Mouse (Mus musculus): ENCODE results near the gene Msh4. TPM values are rescaled to one million over a fixed set of nuclear protein-coding genes. Genes with fewer than 3 reads are reported as not detected.

Msh4 gene
- total and polyA plus RNA-seq, 2 experiments, result 0.09 TPM; not detected in 1

DNA sequence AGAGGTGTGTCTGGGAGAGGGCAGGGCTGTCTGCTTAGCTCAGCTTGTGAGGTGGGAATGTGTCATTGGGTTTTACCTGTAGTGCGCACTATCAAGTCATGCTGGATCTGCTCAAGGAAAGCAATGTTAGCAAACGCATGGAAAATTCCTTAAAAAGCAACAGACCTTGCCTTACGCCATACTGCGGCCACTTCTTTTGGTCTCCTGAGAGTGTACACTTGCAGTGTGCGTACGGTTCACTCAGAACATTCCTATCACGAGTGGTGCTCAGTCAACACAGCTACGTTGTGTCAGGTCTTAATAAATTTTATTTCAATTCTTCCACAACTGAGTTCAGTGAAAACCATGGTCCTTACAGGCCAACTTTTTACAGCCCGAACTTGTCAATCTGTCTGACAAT lies 61.2 kb downstream of the Msh4 start:
- Histone ChIP-seq H3K4me1 (ENCODE audit: control insufficient read depth, insufficient read depth, low read length) (peaks cover 4% of the 10 kb centered on the region), H3K27ac (replicated peaks; ENCODE audit: insufficient read depth, low read depth, low read length) (no peak overlapping the region)
- 94% methylated on average over 9 of the region's 9 CpGs for WGBS

DNA sequence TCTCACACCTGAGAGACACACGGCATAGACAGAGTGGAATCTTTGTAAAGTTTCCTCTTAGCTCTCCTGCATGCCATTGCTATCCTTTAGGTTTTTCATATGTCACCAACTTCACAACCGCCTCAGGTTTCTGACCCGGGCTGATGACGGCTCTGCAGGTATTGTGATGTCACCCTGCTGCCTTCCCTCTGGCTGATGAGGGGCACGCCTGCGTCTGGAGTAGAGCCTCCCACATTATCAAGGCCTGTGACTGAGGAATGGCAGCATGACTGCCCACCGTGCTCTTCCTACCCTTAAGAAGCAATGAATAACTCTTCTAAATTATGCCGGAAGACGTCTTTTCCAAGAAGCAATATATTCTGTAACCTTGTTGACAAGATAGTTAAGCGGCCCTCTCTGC lies 61.9 kb downstream of the Msh4 start, which contains the start of gene Asb17:
Gene Asb17, plus strand, starts transcription at position 180 of the 400 bp plus-strand sequence.
- TF ChIP-seq POLR2A (IDR thresholded peaks at IDR 0.05; ENCODE audit: extremely low read depth, insufficient read depth, low read length) (no peak), CTCF (IDR thresholded peaks at IDR 0.05; ENCODE audit: low read depth, low read length) (no peak)
- Histone ChIP-seq H3K4me1 (ENCODE audit: control insufficient read depth, insufficient read depth, low read length) (peaks cover 4% of the 10 kb centered on the region), H3K79me2 (ENCODE audit: control insufficient read depth, insufficient read depth, low read length) (no peaks in the 10 kb centered on the region), H3K27me3 (ENCODE audit: control insufficient read depth, insufficient read depth, low read length) (no peaks in the 10 kb centered on the region), H3K9ac (ENCODE audit: low read depth, low read length) (no peak within 1 kb of the TSS), H3K36me3 (ENCODE audit: control insufficient read depth, insufficient read depth, low read length) (no peaks in the 10 kb centered on the region), H3K27ac (replicated peaks; ENCODE audit: insufficient read depth, low read depth, low read length) (no peak within 1 kb of the TSS), H3K4me3 (ENCODE audit: insufficient read depth, low read depth, low read length) (no peak within 1 kb of the TSS)
- 89% methylated on average over 10 of the region's 10 CpGs for WGBS
- DNase-seq (ENCODE audit: extremely low read depth, low read depth, low spot score), result no peak

More for the DNA sequence above, 61.2 kb downstream of the Msh4 start:
- Histone ChIP-seq H3K4me3 (ENCODE audit: insufficient read depth, low read depth, low read length) (no peak overlapping the region), H3K36me3 (ENCODE audit: control insufficient read depth, insufficient read depth, low read length) (no peaks in the 10 kb centered on the region), H3K9ac (ENCODE audit: low read depth, low read length) (no peak overlapping the region), H3K79me2 (ENCODE audit: control insufficient read depth, insufficient read depth, low read length) (no peaks in the 10 kb centered on the region), H3K27me3 (ENCODE audit: control insufficient read depth, insufficient read depth, low read length) (no peaks in the 10 kb centered on the region)
- no peak for TF ChIP-seq POLR2A (IDR thresholded peaks at IDR 0.05; ENCODE audit: extremely low read depth, insufficient read depth, low read length)
- TF ChIP-seq CTCF (IDR thresholded peaks at IDR 0.05; ENCODE audit: low read depth, low read length), result no peak
- DNase-seq (ENCODE audit: extremely low read depth, low read depth, low spot score), result no peak

DNA sequence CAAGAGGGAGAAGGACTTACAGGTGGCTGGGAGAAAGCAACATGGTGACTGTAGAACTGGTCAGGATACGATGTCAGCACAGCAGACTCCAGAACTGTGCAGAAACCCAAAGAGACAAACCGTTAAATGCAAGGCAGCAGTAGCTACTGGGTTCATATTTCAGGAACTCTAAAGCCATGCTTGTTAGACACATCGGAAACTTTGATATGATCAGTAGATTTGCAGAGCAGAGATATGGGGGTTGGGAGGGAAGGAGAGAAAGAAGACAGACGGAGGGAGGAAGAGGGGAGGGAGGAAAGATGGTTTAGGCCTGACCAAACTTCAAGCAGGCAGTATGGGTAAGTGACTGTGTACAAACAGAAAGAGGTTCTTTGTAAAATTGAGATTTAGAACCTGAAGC lies 68.3 kb downstream of the Msh4 start:
- no peak overlapping the region for H3K9ac ChIP-seq (ENCODE audit: low read depth, low read length)
- no peaks in the 10 kb centered on the region for H3K36me3 ChIP-seq (ENCODE audit: control insufficient read depth, insufficient read depth, low read length)
- TF ChIP-seq CTCF (IDR thresholded peaks at IDR 0.05; ENCODE audit: low read depth, low read length), result no peak
- no peak for TF ChIP-seq POLR2A (IDR thresholded peaks at IDR 0.05; ENCODE audit: extremely low read depth, insufficient read depth, low read length)
- no peaks in the 10 kb centered on the region for H3K27me3 ChIP-seq (ENCODE audit: control insufficient read depth, insufficient read depth, low read length)
- no peaks in the 10 kb centered on the region for H3K79me2 ChIP-seq (ENCODE audit: control insufficient read depth, insufficient read depth, low read length)
- H3K4me1 ChIP-seq (ENCODE audit: control insufficient read depth, insufficient read depth, low read length), result peaks cover 4% of the 10 kb centered on the region
- WGBS, result 72% methylated on average over 4 of the region's 4 CpGs
- no peak overlapping the region for H3K4me3 ChIP-seq (ENCODE audit: insufficient read depth, low read depth, low read length)
- no peak overlapping the region for H3K27ac ChIP-seq (replicated peaks; ENCODE audit: insufficient read depth, low read depth, low read length)
- no peak for DNase-seq (ENCODE audit: extremely low read depth, low read depth, low spot score)

DNA sequence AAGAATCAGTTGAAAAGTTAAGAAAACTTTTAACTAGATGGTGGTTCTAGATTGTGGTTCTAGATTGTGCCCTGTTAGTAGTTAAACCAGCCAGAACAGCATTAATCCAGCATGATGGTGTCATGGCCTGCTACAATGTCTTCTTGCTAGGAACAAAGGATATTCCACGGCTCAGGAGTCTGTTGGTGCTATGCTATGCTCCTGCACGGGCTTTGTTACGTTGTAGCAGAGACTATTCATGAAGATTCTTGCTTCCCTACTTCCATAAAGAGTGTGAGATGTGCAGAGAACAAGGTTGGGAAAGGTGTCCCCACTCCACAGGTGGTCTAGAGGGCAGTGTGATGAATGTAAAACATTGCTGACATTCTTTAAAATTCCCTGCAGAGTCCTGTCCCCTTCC lies 69.6 kb downstream of the Msh4 start:
- H3K4me1 ChIP-seq (ENCODE audit: control insufficient read depth, insufficient read depth, low read length), result peaks cover 3% of the 10 kb centered on the region
- no peaks in the 10 kb centered on the region for H3K79me2 ChIP-seq (ENCODE audit: control insufficient read depth, insufficient read depth, low read length)
- H3K4me3 ChIP-seq (ENCODE audit: insufficient read depth, low read depth, low read length), result no peak overlapping the region
- H3K27ac ChIP-seq (replicated peaks; ENCODE audit: insufficient read depth, low read depth, low read length), result no peak overlapping the region
- TF ChIP-seq CTCF (IDR thresholded peaks at IDR 0.05; ENCODE audit: low read depth, low read length), result no peak
- TF ChIP-seq POLR2A (IDR thresholded peaks at IDR 0.05; ENCODE audit: extremely low read depth, insufficient read depth, low read length), result no peak
- no peak overlapping the region for H3K9ac ChIP-seq (ENCODE audit: low read depth, low read length)
- DNase-seq (ENCODE audit: extremely low read depth, low read depth, low spot score), result no peak
- no peaks in the 10 kb centered on the region for H3K36me3 ChIP-seq (ENCODE audit: control insufficient read depth, insufficient read depth, low read length)
- no peaks in the 10 kb centered on the region for H3K27me3 ChIP-seq (ENCODE audit: control insufficient read depth, insufficient read depth, low read length)
- WGBS, result 80% methylated on average over 3 of the region's 3 CpGs

DNA sequence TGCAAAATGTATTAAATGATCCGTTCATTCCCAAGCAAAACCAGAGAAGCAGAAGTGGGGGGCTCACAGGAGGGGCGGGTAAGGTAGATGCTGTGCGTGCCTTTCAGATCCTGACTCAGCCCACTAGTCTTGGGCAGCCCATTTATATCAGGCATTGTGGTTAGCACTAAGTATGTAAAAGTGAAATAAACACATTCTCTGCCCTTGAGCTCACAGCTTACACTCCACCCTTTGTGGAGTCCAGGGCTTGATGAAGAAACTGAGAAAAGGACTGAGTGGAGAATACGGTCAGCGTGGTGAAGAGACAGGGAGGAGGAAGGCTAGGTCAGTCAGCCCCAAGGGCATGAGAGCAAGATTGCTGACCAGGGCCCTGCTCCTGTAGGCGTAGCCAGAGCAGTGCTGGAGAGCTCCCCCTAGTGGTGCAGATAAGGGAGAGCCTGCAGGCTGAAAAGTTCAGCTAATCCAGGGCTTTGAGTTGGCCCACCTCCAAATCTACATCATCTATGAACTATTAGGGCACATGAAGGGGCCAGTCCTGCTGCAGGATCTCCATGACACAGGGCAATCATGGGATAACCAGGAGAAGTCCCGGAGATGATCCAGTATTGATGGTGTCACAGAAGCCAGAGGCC lies 70.4 kb downstream of the Msh4 start:
- peak; percentile 64 for DNase-seq (ENCODE audit: extremely low read depth, low read depth, low spot score)
- Histone ChIP-seq H3K36me3 (ENCODE audit: control insufficient read depth, insufficient read depth, low read length) (no peaks in the 10 kb centered on the region), H3K79me2 (ENCODE audit: control insufficient read depth, insufficient read depth, low read length) (no peaks in the 10 kb centered on the region), H3K4me3 (ENCODE audit: insufficient read depth, low read depth, low read length) (no peak overlapping the region), H3K27me3 (ENCODE audit: control insufficient read depth, insufficient read depth, low read length) (no peaks in the 10 kb centered on the region), H3K4me1 (ENCODE audit: control insufficient read depth, insufficient read depth, low read length) (peaks cover under 1% of the 10 kb centered on the region), H3K27ac (replicated peaks; ENCODE audit: insufficient read depth, low read depth, low read length) (no peak overlapping the region), H3K9ac (ENCODE audit: low read depth, low read length) (no peak overlapping the region)
- TF ChIP-seq CTCF (IDR thresholded peaks at IDR 0.05; ENCODE audit: low read depth, low read length) (peak; percentile 92), POLR2A (IDR thresholded peaks at IDR 0.05; ENCODE audit: extremely low read depth, insufficient read depth, low read length) (no peak)
- 66% methylated on average over 7 of the region's 7 CpGs for WGBS

DNA sequence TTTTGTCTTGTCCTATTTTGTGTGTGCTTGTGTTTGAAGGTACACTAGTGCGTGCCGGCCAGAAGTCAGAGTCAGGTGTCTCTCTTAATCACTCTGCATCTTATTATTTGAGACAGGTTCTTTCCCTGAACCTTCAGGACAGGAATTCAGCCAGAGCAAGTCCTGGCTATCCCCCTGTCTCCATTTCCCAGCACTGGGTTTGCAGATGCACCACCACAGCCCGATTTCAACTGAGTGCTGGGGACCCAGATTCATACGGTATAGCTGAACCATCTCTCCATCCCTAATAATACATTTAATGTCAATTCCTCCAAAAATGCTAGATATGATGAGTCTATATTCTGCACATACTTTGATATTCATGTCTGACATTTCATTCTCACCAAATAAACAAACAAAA lies 71.9 kb downstream of the Msh4 start:
- no peaks in the 10 kb centered on the region for H3K4me1 ChIP-seq (ENCODE audit: control insufficient read depth, insufficient read depth, low read length)
- H3K79me2 ChIP-seq (ENCODE audit: control insufficient read depth, insufficient read depth, low read length), result no peaks in the 10 kb centered on the region
- H3K36me3 ChIP-seq (ENCODE audit: control insufficient read depth, insufficient read depth, low read length), result no peaks in the 10 kb centered on the region
- 90% methylated on average over 4 of the region's 4 CpGs for WGBS
- H3K9ac ChIP-seq (ENCODE audit: low read depth, low read length), result no peak overlapping the region
- no peak overlapping the region for H3K27ac ChIP-seq (replicated peaks; ENCODE audit: insufficient read depth, low read depth, low read length)
- no peak overlapping the region for H3K4me3 ChIP-seq (ENCODE audit: insufficient read depth, low read depth, low read length)
- TF ChIP-seq POLR2A (IDR thresholded peaks at IDR 0.05; ENCODE audit: extremely low read depth, insufficient read depth, low read length), result no peak
- TF ChIP-seq CTCF (IDR thresholded peaks at IDR 0.05; ENCODE audit: low read depth, low read length), result no peak
- no peaks in the 10 kb centered on the region for H3K27me3 ChIP-seq (ENCODE audit: control insufficient read depth, insufficient read depth, low read length)
- DNase-seq (ENCODE audit: extremely low read depth, low read depth, low spot score), result no peak
